Mouse (Mus musculus) embryonic fibroblast, embryonic 13.5 days (primary cell): ENCODE measurements around the gene Gm5475.

Experiments
- CTCF ChIP-seq: IDR thresholded peaks from 2 replicates; pipeline ENCODE4 v1.5.1; 2011; ENCODE audit warnings: mild to moderate bottlenecking, control low read depth, low read length, moderate library complexity, borderline replicate concordance; ENCODE audit not compliant: insufficient read depth
- POLR2A ChIP-seq: IDR thresholded peaks from 2 replicates; pipeline ENCODE4 v1.6.1; 2011; ENCODE audit warnings: low read depth, mild to moderate bottlenecking, control low read depth, low read length, moderate library complexity

DNA sequence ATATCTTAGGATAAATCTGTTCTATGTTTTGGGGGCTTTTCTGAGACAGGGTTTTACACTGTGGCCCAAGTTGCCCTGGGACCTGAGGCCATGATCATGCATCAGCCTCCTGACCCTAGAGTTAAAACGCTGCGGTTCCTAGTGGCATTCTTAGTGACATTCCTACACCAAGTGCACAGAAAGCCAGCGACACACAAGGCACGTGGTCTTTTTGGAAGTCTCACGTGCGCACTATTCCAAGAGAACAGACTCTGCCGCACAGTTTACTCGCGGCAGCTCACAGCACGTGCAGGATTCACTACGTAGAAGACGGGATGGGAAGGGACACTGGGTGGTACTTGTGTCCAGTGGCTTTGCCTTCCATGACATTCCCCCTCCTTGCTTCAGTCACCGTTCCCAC is 7.0 kb upstream of the Gm5475 start:
- TF ChIP-seq POLR2A, result no peak
- TF ChIP-seq CTCF, result no peak
